Mouse (Mus musculus): ENCODE measurements around the gene Gm17617. TPM values are rescaled to one million over a fixed set of nuclear protein-coding genes. Genes with fewer than 3 reads are reported as not detected.

Gm17617 gene
- polyA plus RNA-seq, 1 experiment: not detected

- Histone ChIP-seq H3K4me1 (ENCODE audit: control insufficient read depth, insufficient read depth, low read length) (no peaks in the 10 kb centered on the region), H3K27ac (ENCODE audit: insufficient read depth, low read length) (no peak overlapping the region), H3K4me3 (ENCODE audit: insufficient read depth, low read length) (no peak overlapping the region)
- no peak for TF ChIP-seq POLR2A (IDR thresholded peaks at IDR 0.05; ENCODE audit: low read depth, low read length)
- no peak for TF ChIP-seq CTCF (IDR thresholded peaks at IDR 0.05; ENCODE audit: borderline replicate concordance, insufficient read depth, low read length)
These were observed 38.4 kb upstream of the Gm17617 start for GRCm38 (mm10) chr13:55171517-55172335.

- Histone ChIP-seq H3K4me1 (ENCODE audit: control insufficient read depth, insufficient read depth, low read length) (no peaks in the 10 kb centered on the region), H3K4me3 (ENCODE audit: insufficient read depth, low read length) (no peak overlapping the region), H3K27ac (ENCODE audit: insufficient read depth, low read length) (no peak overlapping the region)
- TF ChIP-seq CTCF (IDR thresholded peaks at IDR 0.05; ENCODE audit: borderline replicate concordance, insufficient read depth, low read length): no peak
These were observed 35.6 kb upstream of the Gm17617 start for GRCm38 (mm10) chr13:55168958-55169369.

- H3K27ac ChIP-seq (ENCODE audit: insufficient read depth, low read length): no peak overlapping the region
- no peaks in the 10 kb centered on the region for H3K4me1 ChIP-seq (ENCODE audit: control insufficient read depth, insufficient read depth, low read length)
- no peak overlapping the region for H3K4me3 ChIP-seq (ENCODE audit: insufficient read depth, low read length)
- no peak for TF ChIP-seq CTCF (IDR thresholded peaks at IDR 0.05; ENCODE audit: borderline replicate concordance, insufficient read depth, low read length)
- no peak for TF ChIP-seq POLR2A (IDR thresholded peaks at IDR 0.05; ENCODE audit: low read depth, low read length)
These were observed 34.9 kb upstream of the Gm17617 start for GRCm38 (mm10) chr13:55168255-55168654.

DNA sequence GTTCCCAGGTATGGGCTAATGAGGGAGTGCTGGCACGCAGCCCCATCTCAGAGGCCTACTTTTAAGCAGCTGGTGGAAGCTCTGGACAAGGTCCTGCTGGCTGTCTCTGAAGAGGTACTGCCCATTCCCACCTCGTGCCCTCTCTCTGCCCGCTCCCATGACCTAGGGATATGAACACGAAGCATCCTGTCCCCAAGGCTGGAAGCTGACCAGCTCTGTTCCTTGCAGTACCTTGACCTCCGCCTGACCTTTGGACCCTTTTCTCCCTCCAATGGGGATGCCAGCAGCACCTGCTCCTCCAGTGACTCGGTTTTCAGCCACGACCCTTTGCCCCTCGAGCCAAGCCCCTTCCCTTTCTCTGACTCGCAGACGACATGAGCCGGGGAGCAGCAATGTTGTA, 34.5 kb upstream of the Gm17617 start:
- Histone ChIP-seq H3K4me3 (ENCODE audit: insufficient read depth, low read length) (no peak overlapping the region), H3K4me1 (ENCODE audit: control insufficient read depth, insufficient read depth, low read length) (no peaks in the 10 kb centered on the region), H3K27ac (ENCODE audit: insufficient read depth, low read length) (no peak overlapping the region)
- TF ChIP-seq POLR2A (IDR thresholded peaks at IDR 0.05; ENCODE audit: low read depth, low read length) (no peak), CTCF (IDR thresholded peaks at IDR 0.05; ENCODE audit: borderline replicate concordance, insufficient read depth, low read length) (no peak)

DNA sequence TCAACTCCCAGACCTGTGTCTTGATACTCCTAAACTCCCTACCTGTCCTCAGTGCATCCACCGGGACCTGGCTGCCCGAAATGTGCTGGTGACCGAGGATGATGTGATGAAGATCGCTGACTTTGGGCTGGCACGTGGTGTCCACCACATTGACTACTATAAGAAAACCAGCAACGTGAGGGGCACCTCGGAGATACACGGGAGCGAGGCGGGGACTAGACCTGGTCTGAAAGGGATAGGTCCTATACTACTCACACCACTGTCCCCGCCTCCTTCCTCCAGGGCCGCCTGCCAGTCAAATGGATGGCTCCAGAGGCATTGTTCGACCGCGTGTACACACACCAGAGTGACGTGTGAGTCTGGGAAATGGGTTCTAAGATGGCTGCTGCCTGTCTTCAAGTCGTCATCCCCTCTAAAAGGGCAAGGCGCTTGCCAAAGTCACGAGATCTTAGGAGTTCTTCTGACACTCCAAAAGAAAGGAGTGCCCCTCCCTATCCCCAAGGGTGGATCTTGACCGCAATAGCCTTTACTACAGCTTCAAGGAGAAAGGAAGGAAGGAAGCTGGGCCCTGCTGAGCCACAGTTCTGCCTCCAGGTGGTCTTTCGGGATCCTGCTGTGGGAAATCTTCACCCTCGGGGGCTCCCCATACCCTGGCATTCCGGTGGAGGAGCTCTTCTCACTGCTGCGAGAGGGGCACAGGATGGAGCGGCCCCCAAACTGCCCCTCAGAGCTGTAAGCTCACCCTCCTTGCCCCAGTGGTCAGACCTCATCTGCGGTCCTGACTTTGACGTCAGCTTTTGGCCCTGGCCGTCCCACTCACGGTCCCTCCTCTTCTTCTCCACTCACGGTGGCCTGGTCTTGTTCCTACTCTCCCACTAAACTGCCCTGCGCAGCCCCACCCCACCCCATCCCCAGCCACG, 33.7 kb upstream of the Gm17617 start:
- no peaks in the 10 kb centered on the region for H3K4me1 ChIP-seq (ENCODE audit: control insufficient read depth, insufficient read depth, low read length)
- H3K4me3 ChIP-seq (ENCODE audit: insufficient read depth, low read length): no peak overlapping the region
- H3K27ac ChIP-seq (ENCODE audit: insufficient read depth, low read length): no peak overlapping the region
- TF ChIP-seq POLR2A (IDR thresholded peaks at IDR 0.05; ENCODE audit: low read depth, low read length) (no peak), CTCF (IDR thresholded peaks at IDR 0.05; ENCODE audit: borderline replicate concordance, insufficient read depth, low read length) (no peak)

- TF ChIP-seq POLR2A (IDR thresholded peaks at IDR 0.05; ENCODE audit: low read depth, low read length) (no peak), CTCF (IDR thresholded peaks at IDR 0.05; ENCODE audit: borderline replicate concordance, insufficient read depth, low read length) (no peak)
- Histone ChIP-seq H3K4me3 (ENCODE audit: insufficient read depth, low read length) (no peak overlapping the region), H3K27ac (ENCODE audit: insufficient read depth, low read length) (no peak overlapping the region), H3K4me1 (ENCODE audit: control insufficient read depth, insufficient read depth, low read length) (no peaks in the 10 kb centered on the region)
These were observed 32.5 kb upstream of the Gm17617 start for GRCm38 (mm10) chr13:55165831-55166339.

GRCm38 (mm10) chr13:55163553-55163952, 30.2 kb upstream of the Gm17617 start:
- Histone ChIP-seq H3K4me1 (ENCODE audit: control insufficient read depth, insufficient read depth, low read length) (no peaks in the 10 kb centered on the region), H3K27ac (ENCODE audit: insufficient read depth, low read length) (no peak overlapping the region), H3K4me3 (ENCODE audit: insufficient read depth, low read length) (no peak overlapping the region)
- TF ChIP-seq CTCF (IDR thresholded peaks at IDR 0.05; ENCODE audit: borderline replicate concordance, insufficient read depth, low read length) (no peak), POLR2A (IDR thresholded peaks at IDR 0.05; ENCODE audit: low read depth, low read length) (no peak)

- no peak overlapping the region for H3K27ac ChIP-seq (ENCODE audit: insufficient read depth, low read length)
- no peak overlapping the region for H3K4me3 ChIP-seq (ENCODE audit: insufficient read depth, low read length)
- TF ChIP-seq POLR2A (IDR thresholded peaks at IDR 0.05; ENCODE audit: low read depth, low read length): no peak
- no peak for TF ChIP-seq CTCF (IDR thresholded peaks at IDR 0.05; ENCODE audit: borderline replicate concordance, insufficient read depth, low read length)
- H3K4me1 ChIP-seq (ENCODE audit: control insufficient read depth, insufficient read depth, low read length): no peaks in the 10 kb centered on the region
These were observed 29.0 kb upstream of the Gm17617 start for GRCm38 (mm10) chr13:55162365-55162764.

GRCm38 (mm10) chr13:55153951-55154350, 20.6 kb upstream of the Gm17617 start:
- no peaks in the 10 kb centered on the region for H3K4me1 ChIP-seq (ENCODE audit: control insufficient read depth, insufficient read depth, low read length)
- TF ChIP-seq CTCF (IDR thresholded peaks at IDR 0.05; ENCODE audit: borderline replicate concordance, insufficient read depth, low read length) (no peak), POLR2A (IDR thresholded peaks at IDR 0.05; ENCODE audit: low read depth, low read length) (no peak)
- H3K4me3 ChIP-seq (ENCODE audit: insufficient read depth, low read length): no peak overlapping the region
- H3K27ac ChIP-seq (ENCODE audit: insufficient read depth, low read length): no peak overlapping the region
